8 mouse cellular contexts compared by ENCODE assay signal in genomic region chr14:79124643-79125042, GRCm38 (mm10).
DNase-seq lines count a peak whose midpoint lies in the region; ATAC-seq and TF ChIP-seq lines count a peak whose summit lies in the region.

No protein-coding gene starts in this region.

- H3K36me3 ChIP-seq in spleen, adult 2 months (ENCODE audit: control insufficient read depth, insufficient read depth, low read length) = no peaks in the 10 kb centered on the region
- no peaks in the 10 kb centered on the region for H3K36me3 ChIP-seq in hindbrain, embryonic 10.5 days
- no peaks in the 10 kb centered on the region for H3K36me3 ChIP-seq in neural tube, embryonic 15.5 days

- ATAC-seq in activated CD4-positive, CD25-positive, alpha-beta regulatory T cell, adult 4 months = peak; percentile 74
- peak; percentile 50; the same call in 1 of the 2 replicates for ATAC-seq in neural tube, embryonic 15.5 days (ENCODE audit: low FRiP score)

- peaks cover 4% of the 10 kb centered on the region; the same call in 1 of the 2 replicates for H3K4me1 ChIP-seq in spleen, adult 2 months (ENCODE audit: control insufficient read depth, insufficient read depth, insufficient read length)
- H3K4me1 ChIP-seq in hindbrain, embryonic 10.5 days (replicated peaks) = 0 out of 2 replicates have a peak, but pooled peaks cover 3% of the 10 kb centered on the region
- no peaks in the 10 kb centered on the region for H3K4me1 ChIP-seq in neural tube, embryonic 15.5 days

- TF ChIP-seq CTCF in spleen, adult 2 months (IDR thresholded peaks at IDR 0.05; ENCODE audit: extremely low read depth, insufficient read depth, insufficient read length, insufficient replicate concordance) = peak; percentile 14; the same call in 1 of the 2 replicates

- no peaks in the 10 kb centered on the region for H3K9me3 ChIP-seq in hindbrain, embryonic 10.5 days
- H3K9me3 ChIP-seq in neural tube, embryonic 15.5 days (replicated peaks) = no peaks in the 10 kb centered on the region

- H3K4me2 ChIP-seq in neural tube, embryonic 15.5 days = no peak overlapping the region

- H3K4me3 ChIP-seq in spleen, adult 2 months (ENCODE audit: extremely low read depth, insufficient read depth, insufficient read length) = no peak overlapping the region
- H3K4me3 ChIP-seq in hindbrain, embryonic 10.5 days = no peak overlapping the region
- H3K4me3 ChIP-seq in neural tube, embryonic 15.5 days (replicated peaks) = no peak overlapping the region

- H3K27me3 ChIP-seq in spleen, adult 2 months (ENCODE audit: control insufficient read depth, insufficient read depth, low read length) = no peaks in the 10 kb centered on the region
- H3K27me3 ChIP-seq in hindbrain, embryonic 10.5 days (ENCODE audit: insufficient read depth, poor library complexity, severe bottlenecking) = no peaks in the 10 kb centered on the region
- H3K27me3 ChIP-seq in neural tube, embryonic 15.5 days (replicated peaks) = no peaks in the 10 kb centered on the region

- no peak overlapping the region for H3K9ac ChIP-seq in neural tube, embryonic 15.5 days (replicated peaks)

- no peak overlapping the region for H3K27ac ChIP-seq in spleen, adult 2 months (ENCODE audit: insufficient read depth, low read length)
- no peak overlapping the region for H3K27ac ChIP-seq in hindbrain, embryonic 10.5 days
- H3K27ac ChIP-seq in neural tube, embryonic 15.5 days (replicated peaks) = no peak overlapping the region

- intact Hi-C loops in left cerebral cortex, postnatal 4 days (cut with DNase I) = loop anchor here (5.0 kb wide), 2 partner anchors 203 to 343 kb away; no protein-coding TSS in a partner anchor

- peak; percentile 22 to 30 for DNase-seq in spleen, adult 2 months (ENCODE audit: low read depth in 1 of 2, low spot score in 2 of 2)
- no peak for DNase-seq in spleen, adult 12 weeks (ENCODE audit: low spot score)
- peak; percentile 43 to 68 for DNase-seq in cerebellum, postnatal 36 days
- DNase-seq in hindbrain, embryonic 10.5 days (ENCODE audit: low spot score) = peak; percentile 29
- peak; percentile 48 for DNase-seq in left cerebral cortex, postnatal 4 days
- no peak for DNase-seq in urinary bladder, adult 2 months (ENCODE audit: low spot score)

- whole genome bisulfite sequencing in spleen, adult 2 months = 58% methylated on average over 5 of the region's 5 CpGs
- WGBS in hindbrain, embryonic 10.5 days = 42% methylated on average over 5 of the region's 5 CpGs
- WGBS in neural tube, embryonic 15.5 days = 41% methylated on average over 5 of the region's 5 CpGs

- no peak for TF ChIP-seq POLR2A in spleen, adult 2 months (IDR thresholded peaks at IDR 0.05; ENCODE audit: low read depth, low read length)

Comparison
In these comparisons a context has a peak if more than half of its experiments do, and no peak if none do; other contexts are left out.
1. DNase-seq: peak in spleen, adult 2 months (2 of 2), cerebellum, postnatal 36 days (2 of 2), hindbrain, embryonic 10.5 days (single experiment) and left cerebral cortex, postnatal 4 days (single experiment); none in spleen, adult 12 weeks (single experiment) and urinary bladder, adult 2 months (single experiment).